Mouse (Mus musculus) cerebellum, adult 18-20 months (tissue): ENCODE measurements around the gene Gm12166.

ENCODE experiments used
- DNase-seq, 2 experiments: peaks; one replicate each; pipeline ENCODE4 v3.0.0; 2021

Gene Gm12166

DNA sequence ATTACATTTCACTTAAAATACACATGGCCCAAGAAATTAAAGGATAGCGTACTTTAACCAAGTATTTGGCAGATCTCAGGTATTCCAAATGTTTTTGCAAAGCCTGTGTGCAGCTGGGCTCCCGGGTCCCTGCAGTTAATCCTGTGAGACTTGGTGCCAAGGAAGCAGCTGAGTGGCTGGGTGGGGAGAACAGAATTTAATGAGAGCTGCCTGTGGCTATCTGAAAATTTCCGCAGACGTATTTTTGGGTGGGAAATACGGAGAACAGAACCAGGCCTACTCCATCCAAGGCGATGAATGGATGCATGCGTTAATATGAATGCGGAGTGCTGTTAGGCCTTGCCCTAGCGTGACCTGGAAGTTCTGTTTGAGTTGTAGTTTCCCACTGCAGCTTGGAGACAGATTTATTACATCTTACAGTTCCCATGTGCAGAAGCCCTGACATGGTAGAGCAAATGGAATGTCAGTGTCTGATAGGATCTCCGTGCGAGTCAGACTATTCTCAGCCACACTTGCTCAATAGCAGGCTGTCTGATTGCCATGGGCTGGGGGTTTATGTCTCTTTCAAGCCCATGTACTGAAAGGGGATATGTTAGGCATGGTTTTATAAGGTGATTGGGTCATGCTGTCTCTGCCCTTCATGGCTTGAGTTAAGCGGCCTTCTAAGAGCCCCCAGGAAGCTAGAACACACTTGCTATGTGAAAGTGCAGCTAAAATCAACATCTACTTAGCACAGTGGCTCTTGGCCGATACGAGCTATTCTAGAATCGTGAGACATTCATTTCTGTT lies 21.1 kb upstream of the Gm12166 start:
- no peak for DNase-seq

DNA sequence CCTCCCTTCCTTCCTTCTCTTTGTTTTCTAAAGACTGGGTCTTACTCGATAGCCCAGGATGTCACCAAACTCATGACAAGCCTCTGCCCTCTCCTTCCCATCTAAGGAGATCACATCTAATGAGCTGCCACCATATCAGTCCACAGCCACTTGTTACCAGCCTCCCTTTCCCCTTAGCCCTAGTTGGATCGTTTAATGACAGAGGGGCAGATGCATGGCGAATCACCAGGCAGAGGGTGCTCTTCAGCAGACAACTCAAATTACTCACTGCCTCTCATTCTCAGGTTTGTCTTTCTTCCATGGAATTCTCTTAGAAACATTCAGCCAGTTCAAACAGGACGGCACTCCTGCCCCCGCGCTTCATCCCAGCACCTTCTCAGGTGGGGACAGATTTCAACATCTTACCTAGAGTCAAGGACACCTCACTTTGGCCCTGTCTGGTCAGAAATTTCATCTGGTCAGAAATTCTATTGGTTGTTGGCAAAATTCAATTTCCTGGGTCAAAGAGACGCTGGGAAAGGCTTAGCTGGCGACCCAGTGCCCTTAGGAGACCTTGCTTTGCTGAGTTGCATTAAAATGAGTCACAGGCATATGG lies 20.4 kb upstream of the Gm12166 start:
- DNase-seq: no peak

DNA sequence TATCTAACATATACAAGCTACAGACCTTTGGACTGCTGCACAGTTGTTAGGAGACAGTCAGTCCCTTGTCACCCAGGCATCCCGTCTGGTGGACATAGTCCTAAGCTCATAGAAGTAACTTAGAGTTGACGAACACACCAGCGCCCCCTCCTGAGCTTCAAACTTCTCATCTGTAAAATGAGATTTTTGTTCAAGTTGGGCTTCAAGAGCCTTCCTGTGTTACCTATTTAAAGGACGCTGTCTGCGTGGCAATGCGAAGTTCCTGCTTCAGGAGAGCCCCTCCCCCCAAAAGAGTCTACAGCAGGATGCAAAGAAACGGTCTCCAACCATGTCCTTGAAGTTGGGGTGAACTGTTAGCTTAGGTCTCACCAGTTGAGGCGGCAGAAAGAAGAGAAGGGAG lies 18.7 kb upstream of the Gm12166 start:
- DNase-seq: no peak

DNA sequence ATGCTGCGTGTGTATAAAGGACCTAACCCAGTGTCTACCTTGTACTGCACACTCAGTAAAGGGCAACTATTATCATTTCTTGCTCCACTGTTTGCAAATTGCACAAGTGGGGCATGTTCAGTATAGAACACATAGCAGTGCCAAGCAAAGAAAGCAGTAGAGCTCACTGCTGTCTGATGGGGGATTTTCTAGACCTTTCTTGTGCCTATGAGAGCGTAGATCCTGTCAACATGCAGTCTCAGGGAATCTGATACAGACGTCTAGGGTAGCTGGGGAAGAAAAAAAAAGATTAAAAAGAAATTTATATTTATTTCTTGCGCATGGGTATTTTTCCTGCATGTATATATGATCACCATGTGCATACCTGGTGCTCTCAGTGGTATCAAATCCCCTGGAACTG lies 18.0 kb upstream of the Gm12166 start:
- DNase-seq: no peak

DNA sequence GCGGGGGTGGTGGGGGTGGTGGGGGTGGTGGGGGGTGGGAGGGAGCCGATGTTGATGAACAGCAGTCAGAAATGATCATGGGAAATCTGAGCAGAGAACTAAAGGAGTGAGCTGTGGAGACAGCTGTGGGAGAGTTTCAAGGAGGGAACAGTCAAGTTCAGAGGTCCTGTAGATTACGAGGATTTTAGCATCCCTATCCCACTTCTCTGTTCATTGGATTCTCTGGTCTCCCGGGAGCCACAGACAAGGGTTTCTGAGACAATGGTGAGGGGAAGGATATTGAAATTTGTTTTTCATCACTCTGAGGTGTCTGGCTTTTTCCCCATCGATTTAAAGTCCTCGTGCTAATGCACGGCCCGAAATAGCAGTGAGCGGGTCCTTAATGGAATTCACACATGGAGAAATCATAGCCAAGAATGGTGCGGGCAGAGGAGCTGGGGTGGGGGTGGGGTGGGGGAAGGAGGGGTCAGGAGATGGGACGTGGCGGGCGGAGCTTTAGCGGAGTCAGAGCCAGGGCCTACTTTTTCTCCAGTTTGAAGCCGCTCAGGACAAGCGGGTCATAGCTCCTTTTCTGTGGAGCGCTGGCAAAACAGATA lies 17.4 kb upstream of the Gm12166 start:
- DNase-seq: no peak

DNA sequence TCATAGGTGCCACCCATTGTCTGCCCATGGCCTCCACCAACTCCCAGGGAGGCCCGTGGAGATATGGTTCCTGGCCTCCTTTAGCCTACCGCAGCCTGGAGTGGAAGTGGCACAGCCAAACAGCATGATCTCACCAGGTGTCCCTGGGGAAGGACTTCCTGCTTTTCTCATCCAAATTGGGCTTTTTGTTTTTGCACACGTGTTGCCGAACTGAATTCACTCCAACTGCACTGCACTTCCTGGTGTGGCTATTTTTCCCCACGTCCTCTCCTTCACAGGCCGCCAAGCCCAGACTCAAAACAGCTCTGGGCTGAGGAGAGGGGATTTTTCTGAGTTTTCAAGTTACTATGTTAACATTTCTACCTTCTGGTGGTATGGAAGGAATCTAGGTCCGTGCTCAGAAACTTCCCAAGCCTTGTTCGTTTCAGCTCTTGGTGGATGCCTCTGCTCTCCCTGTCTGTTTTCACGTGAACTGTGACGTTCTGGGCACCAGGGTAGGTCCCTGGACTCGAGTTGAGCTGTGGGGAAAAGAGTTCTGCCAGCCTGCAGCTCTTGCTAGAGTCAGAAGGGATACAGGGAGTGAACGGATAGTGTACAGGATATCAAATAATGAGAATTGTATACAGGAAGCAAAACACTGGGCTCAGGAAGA lies 16.8 kb upstream of the Gm12166 start:
- DNase-seq: no peak

DNA sequence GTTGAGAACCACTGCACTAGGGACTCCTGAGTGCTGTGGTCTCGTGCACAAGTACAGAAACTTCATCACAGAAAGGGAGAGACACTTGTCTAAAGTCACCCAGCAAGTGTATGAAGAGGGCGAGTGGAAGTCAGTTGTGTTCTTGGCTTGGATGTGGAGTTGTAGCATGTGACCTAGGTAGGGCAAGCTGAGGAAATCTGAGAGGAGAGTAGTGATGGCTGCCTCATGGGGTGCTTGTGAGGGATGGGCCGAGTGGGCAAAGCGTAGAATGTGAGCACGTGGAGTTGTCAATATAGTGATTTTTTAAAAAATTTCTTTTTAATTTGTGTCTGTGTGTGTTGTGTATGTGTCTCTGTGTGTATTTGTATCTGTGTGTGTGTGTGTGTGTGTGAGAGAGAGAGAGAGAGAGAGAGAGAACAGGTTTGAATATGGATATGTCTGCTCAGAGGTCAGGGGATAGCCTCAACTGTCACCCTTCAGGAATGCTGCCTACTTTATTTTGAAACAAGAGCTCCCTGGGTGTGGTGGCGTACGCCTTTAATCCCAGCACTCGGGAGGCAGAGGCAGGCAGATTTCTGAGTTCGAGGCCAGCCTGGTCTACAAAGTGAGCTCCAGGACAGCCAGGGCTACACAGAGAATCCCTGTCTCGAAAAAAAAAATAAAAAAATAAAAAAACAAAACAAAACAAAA lies 15.4 kb upstream of the Gm12166 start:
- no peak for DNase-seq

DNA sequence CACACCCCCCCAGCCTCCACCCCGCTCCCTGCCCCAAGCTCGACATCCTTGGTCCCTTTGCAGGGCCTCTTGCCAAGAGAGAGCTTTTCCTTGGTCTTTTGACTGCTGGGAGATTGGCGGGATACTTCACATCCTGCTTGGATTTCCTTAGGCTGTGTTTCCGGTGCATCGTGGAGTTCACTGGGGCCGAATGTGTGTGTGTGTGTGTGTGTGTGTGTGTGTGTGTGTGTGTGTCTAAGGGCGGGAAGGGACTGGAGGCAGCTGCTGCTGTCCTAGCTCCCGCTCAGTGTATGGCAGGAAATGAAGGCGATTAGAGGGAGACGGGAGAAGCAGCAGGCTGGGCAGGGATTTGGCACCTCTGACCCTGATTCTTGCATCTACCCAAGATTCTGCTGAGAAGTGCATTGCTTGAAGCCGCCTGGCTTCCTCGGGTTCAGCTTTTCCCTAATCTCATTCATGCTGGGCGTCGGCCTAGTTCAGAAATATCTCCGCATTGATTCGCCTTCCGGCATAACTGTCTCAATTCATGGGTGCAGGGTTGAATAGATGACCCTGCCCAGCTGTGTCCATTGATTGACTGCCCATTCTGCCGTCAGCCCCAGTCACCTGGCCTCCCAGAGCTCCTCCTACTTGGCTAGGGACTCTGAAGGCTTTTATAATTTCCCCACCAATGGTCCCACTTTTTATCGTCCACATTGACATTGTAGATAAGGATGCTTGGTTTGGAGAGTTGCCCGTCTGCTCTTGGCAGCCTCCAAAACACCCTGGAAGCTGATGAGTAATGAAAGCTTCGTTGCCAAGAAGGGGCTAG lies 13.3 kb upstream of the Gm12166 start:
- DNase-seq: peak; percentile 46 to 60

DNA sequence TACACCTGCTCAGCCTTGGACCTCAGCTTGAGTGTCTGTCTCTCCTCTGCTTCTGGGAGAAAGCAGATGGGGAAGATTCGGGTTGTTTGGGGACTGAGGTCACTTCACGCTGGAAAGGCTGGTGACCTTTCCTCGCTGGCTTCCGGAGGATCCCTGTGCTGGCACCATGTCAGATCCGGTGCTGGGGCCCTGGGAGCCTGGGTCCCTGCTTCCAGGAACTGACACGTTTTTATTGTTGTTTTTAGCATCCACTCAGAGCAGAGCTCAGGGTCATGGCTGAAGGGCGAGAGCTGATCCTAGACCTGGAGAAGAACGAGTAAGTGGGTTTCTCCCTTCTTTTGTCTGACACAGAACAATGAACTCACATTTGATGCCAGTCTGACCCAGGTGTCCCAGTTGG lies 12.6 kb upstream of the Gm12166 start:
- DNase-seq: peak in 1 of 2 experiments; percentile 31

DNA sequence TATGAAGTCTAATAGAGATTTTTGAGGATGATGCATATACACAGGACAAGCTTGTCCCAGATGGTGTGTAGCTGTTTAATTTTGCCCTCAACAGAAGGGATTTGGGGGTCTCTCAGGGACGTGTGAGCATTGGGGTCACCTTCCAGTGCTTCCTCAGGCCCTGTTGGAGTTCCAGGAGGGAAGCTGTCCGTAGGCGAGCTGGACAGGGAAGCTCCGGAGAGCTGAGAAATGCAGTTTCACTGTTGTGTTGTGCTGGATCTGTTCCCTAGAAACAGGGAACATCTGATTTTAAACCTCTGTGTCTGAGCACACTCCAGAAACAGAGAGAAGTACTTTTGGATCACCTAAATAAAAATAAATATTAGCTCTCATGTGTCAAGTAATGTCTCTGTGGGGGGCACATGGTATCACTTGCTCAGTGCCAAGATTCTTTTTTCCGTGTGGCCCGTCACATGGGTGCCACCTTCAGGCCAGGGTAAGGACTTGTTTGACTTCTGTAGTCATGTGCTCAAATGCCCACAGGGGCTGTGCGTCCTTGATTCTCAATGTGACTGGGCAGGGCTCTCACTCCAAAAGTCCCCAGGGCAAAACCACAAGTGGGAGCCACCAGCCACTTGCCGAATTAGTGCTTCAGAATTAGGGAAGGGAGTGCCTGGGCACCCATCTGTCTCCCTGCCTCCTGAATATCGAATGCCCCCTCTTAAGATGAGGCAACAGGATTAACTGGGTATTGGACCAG lies 11.0 kb upstream of the Gm12166 start:
- DNase-seq: no peak

DNA sequence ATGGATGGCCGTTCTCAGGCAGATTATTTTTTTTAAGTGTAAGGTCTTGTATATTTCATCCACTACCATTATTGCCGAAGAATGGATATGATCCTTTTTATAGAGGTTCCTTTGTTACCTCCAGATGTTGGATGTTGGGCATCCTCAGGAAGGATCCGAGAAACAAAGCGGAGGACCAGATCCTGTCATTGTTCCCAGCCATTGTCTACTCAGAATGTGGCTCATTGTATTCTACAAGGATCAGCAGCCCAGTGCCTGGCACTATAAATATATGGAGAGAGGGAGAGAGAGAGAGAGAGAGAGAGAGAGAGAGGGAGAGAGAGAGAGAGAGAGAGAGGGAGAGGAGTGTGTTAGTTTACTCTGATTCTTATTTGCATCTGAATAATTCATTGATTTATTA lies 10.4 kb upstream of the Gm12166 start:
- no peak for DNase-seq

DNA sequence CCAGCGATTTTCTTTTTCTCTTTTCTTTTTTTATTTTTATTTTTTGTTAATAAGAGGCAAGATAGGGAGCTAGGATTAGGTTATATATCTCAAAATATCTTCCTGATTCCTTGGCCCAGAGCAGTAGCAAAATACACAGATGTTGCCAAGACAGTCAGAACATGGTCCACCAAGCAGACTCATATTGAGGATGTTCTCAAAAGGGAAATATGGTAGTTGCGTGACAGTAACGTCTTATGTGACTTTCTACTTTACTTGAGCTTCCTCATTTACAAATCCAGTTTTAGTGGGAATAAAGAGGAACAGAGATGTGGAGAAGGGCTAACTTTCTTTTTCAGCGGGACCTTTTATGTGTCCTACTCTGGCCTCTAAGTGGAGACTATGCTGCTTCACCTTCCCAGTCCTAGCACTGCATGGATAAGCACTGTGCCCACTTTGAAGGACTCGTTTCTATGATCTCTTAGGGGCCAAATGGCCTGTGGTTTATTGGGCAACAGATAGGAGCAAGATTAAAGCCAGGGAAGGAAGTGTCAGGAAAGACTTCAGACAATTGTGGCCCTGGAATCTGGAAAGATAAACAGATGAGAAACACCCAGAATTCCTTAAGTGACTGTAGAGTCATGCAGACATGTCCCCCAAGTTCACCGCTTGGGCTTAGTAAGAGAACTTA lies 9.8 kb upstream of the Gm12166 start:
- DNase-seq: no peak

DNA sequence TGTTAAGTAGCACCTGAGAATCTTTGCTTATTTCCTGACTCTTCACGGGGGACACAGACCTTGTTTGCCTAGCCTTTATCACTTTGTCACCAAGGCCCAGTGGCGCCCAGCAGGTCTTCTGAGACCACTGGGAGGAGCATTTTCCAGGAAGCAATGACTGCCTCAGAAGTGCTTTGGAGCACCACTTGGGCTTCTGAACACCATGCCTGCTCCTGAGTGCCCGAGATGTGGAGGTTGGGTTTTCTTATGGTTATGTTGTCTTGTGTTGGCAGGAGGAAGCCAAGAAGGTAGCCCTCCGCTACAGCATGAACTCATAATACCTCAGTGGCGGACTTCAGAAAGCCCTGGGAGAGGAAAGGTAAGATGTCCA lies 8.5 kb upstream of the Gm12166 start:
- no peak for DNase-seq

DNA sequence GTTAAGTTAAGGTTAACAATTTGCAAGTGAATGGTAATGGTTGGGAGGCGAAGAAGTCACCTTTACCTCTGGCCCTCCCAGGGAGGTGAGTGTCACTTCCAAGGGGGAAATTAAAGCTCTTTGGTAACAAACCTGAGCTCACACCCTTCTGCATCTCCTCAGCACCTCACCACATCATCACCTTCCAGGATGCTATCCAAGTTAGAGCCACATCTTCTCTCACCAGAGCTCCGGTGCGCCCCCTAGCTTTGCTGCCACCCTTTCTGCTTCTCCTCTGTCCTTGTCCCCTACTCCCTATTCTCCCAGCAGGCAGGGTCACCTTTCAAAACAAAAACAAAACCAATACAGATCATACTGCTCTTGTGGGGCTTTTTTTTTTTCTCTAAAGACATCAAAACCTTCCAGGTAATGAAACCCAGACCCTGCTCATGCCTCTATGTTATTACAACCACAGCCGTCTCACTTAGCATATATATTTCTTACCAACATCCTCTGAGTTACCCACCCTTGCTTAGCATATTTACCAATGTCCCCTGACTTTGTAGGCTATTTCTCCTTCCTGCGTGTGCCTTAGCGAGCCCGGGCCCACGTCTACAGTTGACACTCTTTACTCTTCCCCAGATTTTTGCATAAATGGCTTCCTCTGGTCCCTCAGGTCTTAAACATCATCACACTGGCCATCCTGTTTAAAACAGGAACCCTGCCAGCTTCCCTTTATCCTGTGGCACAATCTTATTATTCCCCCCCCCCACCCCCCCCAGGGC lies 7.9 kb upstream of the Gm12166 start:
- no peak for DNase-seq

DNA sequence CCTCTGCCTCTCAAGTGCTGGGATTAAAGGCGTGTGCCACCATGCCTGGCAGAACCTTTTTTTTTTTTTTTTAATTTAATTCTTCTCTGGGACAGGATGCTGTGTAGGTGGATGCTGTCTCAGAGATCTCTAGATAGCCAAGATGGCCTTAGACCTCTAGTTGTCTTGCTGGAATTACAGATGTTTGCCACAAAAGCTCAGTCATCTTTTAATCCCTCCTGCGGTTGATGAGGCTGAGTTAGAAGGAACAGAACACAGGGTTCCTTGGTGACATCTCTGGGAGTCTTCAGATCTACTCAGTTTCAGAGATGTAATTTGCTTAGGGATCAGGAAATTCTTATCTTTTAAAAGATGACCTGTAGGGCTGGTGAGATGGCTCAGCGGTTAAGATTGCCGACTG lies 6.8 kb upstream of the Gm12166 start:
- DNase-seq: no peak

DNA sequence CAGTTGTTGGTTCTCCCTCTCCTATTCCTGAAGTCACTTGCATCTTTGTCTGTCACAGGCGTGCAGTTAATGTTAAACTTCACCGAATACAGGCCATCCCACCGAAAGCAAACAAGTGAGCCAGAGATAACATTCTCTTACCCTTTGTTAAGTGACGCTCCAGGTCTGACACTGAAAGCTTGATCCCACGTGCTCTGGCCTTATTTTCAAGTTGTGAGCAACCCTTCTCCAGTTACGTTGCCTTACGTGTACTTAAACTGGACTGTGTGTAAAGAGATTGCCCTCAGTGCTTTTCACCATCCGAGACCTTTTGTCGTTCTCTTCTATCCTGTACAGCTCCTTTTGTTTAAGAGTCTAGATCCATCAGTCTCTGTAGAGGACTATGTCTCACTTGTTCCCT lies 5.9 kb upstream of the Gm12166 start:
- DNase-seq: no peak

DNA sequence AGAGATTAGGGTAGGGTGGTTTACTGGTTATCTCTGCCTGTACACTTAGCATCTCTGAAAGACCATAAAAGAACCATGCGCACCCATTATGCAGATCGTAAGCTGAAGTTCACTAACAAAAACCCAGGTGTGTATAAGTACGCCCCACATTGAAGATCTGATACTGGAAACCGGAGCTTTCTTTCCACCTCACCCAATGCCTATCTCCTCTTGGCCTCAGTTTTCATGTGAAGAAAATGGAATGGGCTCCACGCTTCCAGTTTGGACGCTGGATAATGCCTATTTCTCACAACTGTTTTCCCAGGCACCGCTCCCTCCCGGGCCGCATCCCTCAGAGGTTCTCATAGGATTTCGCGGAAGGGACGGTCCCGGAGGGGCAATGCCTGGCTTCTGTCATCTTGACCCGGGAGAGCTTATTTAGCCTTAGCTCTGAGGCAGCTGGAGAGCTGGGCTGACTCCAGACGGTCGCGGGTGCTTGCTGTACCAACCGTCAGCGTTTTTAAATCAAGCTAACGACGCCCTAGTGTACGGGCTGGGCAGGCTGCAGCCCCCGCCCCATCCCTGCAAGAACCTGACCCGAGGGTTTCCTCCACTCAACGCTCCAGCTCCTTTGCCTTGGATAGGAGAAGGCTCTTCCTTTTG lies 4.8 kb upstream of the Gm12166 start:
- peak in 1 of 2 experiments; percentile 40 for DNase-seq

DNA sequence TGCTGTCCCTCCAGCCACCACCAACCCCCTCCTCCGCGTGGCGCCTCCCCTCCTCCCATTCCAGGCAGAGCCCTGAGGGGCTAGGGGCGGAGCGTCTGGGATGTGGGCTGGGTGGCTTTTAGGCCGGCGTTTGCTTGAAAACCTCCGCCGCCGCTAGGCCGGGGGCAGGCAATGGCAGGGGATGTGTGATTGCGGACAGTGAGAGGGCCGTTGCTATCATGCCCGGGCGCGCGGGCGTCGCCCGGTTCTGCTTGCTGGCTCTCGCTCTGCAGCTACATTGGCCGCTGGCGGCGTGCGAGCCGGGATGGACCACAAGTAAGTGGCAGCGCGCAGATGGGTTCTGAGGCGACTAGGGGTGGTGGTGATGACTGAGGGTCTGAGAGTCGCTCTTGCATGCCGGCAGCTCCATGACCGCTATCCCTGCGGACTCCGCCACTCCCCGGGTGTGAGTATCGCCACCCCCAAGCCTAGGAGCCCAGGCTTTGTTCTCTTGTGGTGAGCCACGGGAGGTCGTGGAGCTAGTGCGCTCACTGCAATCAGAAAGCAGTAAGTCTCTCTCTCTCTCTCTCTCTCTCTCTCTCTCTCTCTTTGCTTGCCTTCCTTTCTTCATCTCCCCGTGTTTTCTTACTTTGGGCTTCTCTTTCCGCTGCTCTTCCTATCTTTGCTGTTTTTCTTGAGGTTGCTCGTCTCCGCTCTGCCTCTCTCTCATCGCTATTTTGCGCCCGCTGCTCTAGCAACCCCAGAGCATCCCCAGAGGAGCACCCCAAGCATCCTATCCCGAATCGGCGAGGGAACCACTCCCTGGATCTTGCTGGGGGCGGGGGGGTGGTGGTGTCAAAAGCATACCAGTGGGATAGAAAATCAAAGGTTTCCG lies 4.0 kb upstream of the Gm12166 start, which contains the start of gene Adam19:
Gene Adam19, plus strand, starts transcription at position 97 of the 874 bp plus-strand sequence.
- peak; percentile 55 to 75 for DNase-seq
